Mouse (Mus musculus) forebrain, embryonic 12.5 days (tissue): ENCODE results near the gene Slc17a7. TPM values are rescaled to one million over a fixed set of nuclear protein-coding genes. Genes with fewer than 3 reads are reported as not detected.

ENCODE experiments used
- ATAC-seq: fragments of 200-750 bp; cut with Nextera tagmentation; 2 replicates; pipeline ENCODE4 v1.8.0; 2017; ENCODE audit warnings: moderate TSS enrichment; ENCODE audit not compliant: low FRiP score
- H3K27ac ChIP-seq: fragments of 300-500 bp; sonication (generic); 2 replicates; pipeline ENCODE4 v1.5.1; 2016; ENCODE audit warnings: mild to moderate bottlenecking
- H3K27me3 ChIP-seq: fragments of 300-500 bp; sonication (generic); 2 replicates; pipeline ENCODE4 v1.6.1; 2016; ENCODE audit warnings: mild to moderate bottlenecking
- H3K36me3 ChIP-seq: fragments of 300-500 bp; sonication (generic); replicated peaks from 2 replicates; pipeline ENCODE4 v1.6.1; 2016; ENCODE audit warnings: mild to moderate bottlenecking
- H3K4me1 ChIP-seq: fragments of 300-500 bp; sonication (generic); 2 replicates; pipeline ENCODE4 v1.6.1; 2016
- H3K4me2 ChIP-seq: fragments of 300-500 bp; sonication (generic); 2 replicates; pipeline ENCODE4 v1.6.1; 2016; ENCODE audit warnings: mild to moderate bottlenecking, moderate library complexity
- H3K4me3 ChIP-seq: fragments of 300-500 bp; sonication (generic); replicated peaks from 2 replicates; pipeline ENCODE4 v1.5.1; 2016; ENCODE audit warnings: mild to moderate bottlenecking
- H3K9ac ChIP-seq: fragments of 300-500 bp; sonication (generic); 2 replicates; pipeline ENCODE4 v1.6.1; 2016; ENCODE audit warnings: mild to moderate bottlenecking
- H3K9me3 ChIP-seq: fragments of 300-500 bp; sonication (generic); 2 replicates; pipeline ENCODE4 v1.6.1; 2016
- WGBS: fragments of 180-500 bp; shearing (Covaris S2); methylation state at CpG from one replicate; pipeline ENCODE4 v1.1.7; 2016; 5-methylcytosine and 5-hydroxymethylcytosine counted together
- microRNA counts: library from miRNA; unstranded; fragments of <30 nt; microRNA quantifications from one replicate; lab custom pipeline; 2017
- microRNA-seq: library from miRNA; unstranded; fragments of <30 nt; microRNA quantifications from one replicate; pipeline ENCODE4, GENCODE M21; 2017
- polyA plus RNA-seq: library from polyadenylated mRNA; unstranded; fragments of >200 nt; fragmentation: Nextera tagmentation; extraction: Ambion mirVana; gene quantifications from 2 replicates; pipeline ENCODE4 v1.2.1, GENCODE M21; 2016

The Slc17a7 gene
- polyA plus RNA-seq, 1 experiment from 2014 or later, result 7.9 TPM

DNA sequence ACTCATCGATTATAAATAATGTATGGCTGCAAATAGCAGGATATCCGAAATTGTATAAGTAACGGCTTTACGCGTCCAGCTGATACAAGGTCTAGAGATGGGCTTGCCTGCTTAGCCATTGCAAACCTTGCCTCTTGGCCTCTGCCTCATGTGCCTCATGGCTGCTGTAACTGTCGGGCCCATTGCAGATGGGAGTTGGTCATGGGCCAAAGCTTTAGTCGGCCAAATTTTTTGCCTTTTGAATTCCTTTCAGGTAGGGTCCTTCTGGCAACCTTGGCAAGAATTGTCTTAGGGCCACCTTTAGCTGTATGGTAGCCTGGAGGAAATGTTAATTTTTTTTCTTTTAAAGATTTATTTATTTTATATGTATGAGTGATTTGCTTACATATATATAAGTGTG lies 61.1 kb downstream of the Slc17a7 start:
- peaks cover 96% of the 10 kb centered on the region for H3K36me3 ChIP-seq

More for the DNA sequence above, 61.1 kb downstream of the Slc17a7 start:
- H3K9me3 ChIP-seq, result no peaks in the 10 kb centered on the region
- H3K27ac ChIP-seq, result no peak overlapping the region
- no peak overlapping the region for H3K9ac ChIP-seq
- H3K4me2 ChIP-seq, result no peak overlapping the region
- WGBS, result 96% methylated on average over 7 of the region's 7 CpGs
- H3K4me3 ChIP-seq, result no peak overlapping the region
- ATAC-seq, result no peak
- no peaks in the 10 kb centered on the region for H3K27me3 ChIP-seq
- H3K4me1 ChIP-seq, result peaks cover 11% of the 10 kb centered on the region; the same call in 1 of the 2 replicates

MicroRNAs within 50 kb of the gene (microRNA counts, 519-probe panel; counts per million panel counts)
- 3,146 counts per million, percentile 27 among the panel's probes with 10 or more counts for microRNA mmu-miR-150 (lab: Ali Mortazavi, UCI)

Small RNAs within 50 kb of the gene (microRNA-seq; reads per million reads assigned to microRNA genes)
- gene Mir150, result 17.5 reads per million, percentile 32 among the genes with 10 or more reads in this experiment
- gene Mir5121, result 20.1 reads per million, percentile 34 among the genes with 10 or more reads in this experiment
- gene Mir7055, result not detected

Other genes starting within 250 kb of the Slc17a7 start
- 85.8 and 94.4 TPM in 2 replicates for gene Ap2a1, start 234.5 kb upstream of the Slc17a7 start, polyA plus RNA-seq
- 0.27 TPM in 1 of 2 replicates, not detected in the other for gene Tsks, start 220.7 kb upstream of the Slc17a7 start, polyA plus RNA-seq
- gene Cpt1c, start 189.1 kb upstream of the Slc17a7 start, polyA plus RNA-seq, result 35.1 and 38.1 TPM in 2 replicates
- 585 and 631 TPM in 2 replicates for gene Prmt1, start 177.4 kb upstream of the Slc17a7 start, polyA plus RNA-seq
- 72.4 and 73.0 TPM in 2 replicates for gene Irf3, start 166.3 kb upstream of the Slc17a7 start, polyA plus RNA-seq
- gene Bcl2l12, start 165.2 kb upstream of the Slc17a7 start, polyA plus RNA-seq, result 57.8 and 66.4 TPM in 2 replicates
- 47.4 and 52.0 TPM in 2 replicates for gene Scaf1, start 147.6 kb upstream of the Slc17a7 start, polyA plus RNA-seq
- gene Rras, start 146.0 kb upstream of the Slc17a7 start, polyA plus RNA-seq, result 11.4 and 13.8 TPM in 2 replicates
- gene Prr12, start 111.1 kb upstream of the Slc17a7 start, polyA plus RNA-seq, result 13.1 and 13.6 TPM in 2 replicates
- 53.7 and 54.4 TPM in 2 replicates for gene Nosip, start 101.5 kb upstream of the Slc17a7 start, polyA plus RNA-seq
- 17.1 and 18.2 TPM in 2 replicates for gene Prrg2, start 101.3 kb upstream of the Slc17a7 start, polyA plus RNA-seq
- gene Rcn3, start 71.7 kb upstream of the Slc17a7 start, polyA plus RNA-seq, result 80.5 and 101 TPM in 2 replicates
- 8.3 and 9.6 TPM in 2 replicates for gene Fcgrt, start 60.1 kb upstream of the Slc17a7 start, polyA plus RNA-seq
- gene Rps11, start 39.5 kb upstream of the Slc17a7 start, polyA plus RNA-seq, result 1,226 and 1,285 TPM in 2 replicates
- 1,106 and 1,135 TPM in 2 replicates for gene Rpl13a, start 35.2 kb upstream of the Slc17a7 start, polyA plus RNA-seq
- gene Gm45713, start 27.7 kb upstream of the Slc17a7 start, polyA plus RNA-seq, result 0.27 TPM in 1 of 2 replicates, not detected in the other
- 0.21 and 0.72 TPM in 2 replicates for gene Flt3l, start 27.5 kb upstream of the Slc17a7 start, polyA plus RNA-seq
- gene Pih1d1, start 9.6 kb upstream of the Slc17a7 start, polyA plus RNA-seq, result 95.0 and 97.5 TPM in 2 replicates
- 41.9 and 42.9 TPM in 2 replicates for gene Aldh16a1, start 9.4 kb upstream of the Slc17a7 start, polyA plus RNA-seq
- gene Gfy, start 15.6 kb downstream of the Slc17a7 start, polyA plus RNA-seq, result 0.52 and 1.4 TPM in 2 replicates
- gene Pth2, start 17.0 kb downstream of the Slc17a7 start, polyA plus RNA-seq, result 0.45 and 1.5 TPM in 2 replicates
- gene Ccdc155, start 40.9 kb downstream of the Slc17a7 start, polyA plus RNA-seq, result 1.2 TPM in 2 replicates
- gene Dkkl1, start 48.2 kb downstream of the Slc17a7 start, polyA plus RNA-seq, result 0.72 and 0.78 TPM in 2 replicates
- gene Tead2, start 51.8 kb downstream of the Slc17a7 start, polyA plus RNA-seq, result 245 and 256 TPM in 2 replicates
- gene Cd37, start 75.2 kb downstream of the Slc17a7 start, polyA plus RNA-seq, result 1.2 and 1.3 TPM in 2 replicates
- 0.09 and 0.20 TPM in 2 replicates for gene Slc6a16, start 77.1 kb downstream of the Slc17a7 start, polyA plus RNA-seq
- gene Slc6a21, start 113.6 kb downstream of the Slc17a7 start, polyA plus RNA-seq, result not detected in 2 replicates
- gene Trpm4, start 169.8 kb downstream of the Slc17a7 start, polyA plus RNA-seq, result 4.6 and 6.6 TPM in 2 replicates
- 0.13 and 0.20 TPM in 2 replicates for gene Hrc, start 171.3 kb downstream of the Slc17a7 start, polyA plus RNA-seq
- gene Ppfia3, start 203.1 kb downstream of the Slc17a7 start, polyA plus RNA-seq, result 12.6 and 14.9 TPM in 2 replicates
- 3.1 TPM in 2 replicates for gene Lin7b, start 206.6 kb downstream of the Slc17a7 start, polyA plus RNA-seq
- 313 and 314 TPM in 2 replicates for gene Snrnp70, start 231.8 kb downstream of the Slc17a7 start, polyA plus RNA-seq
- gene Kcna7, start 241.7 kb downstream of the Slc17a7 start, polyA plus RNA-seq, result not detected in 2 replicates
- gene Ntf5, start 249.7 kb downstream of the Slc17a7 start, polyA plus RNA-seq, result 0.32 and 0.65 TPM in 2 replicates